Mouse (Mus musculus) embryonic fibroblast, embryonic 13.5 days (primary cell): Measurements from ENCODE around the gene Elane.

Experiments
- CTCF ChIP-seq: IDR thresholded peaks from 2 replicates; pipeline ENCODE4 v1.5.1; 2011; ENCODE audit warnings: mild to moderate bottlenecking, control low read depth, low read length, moderate library complexity, borderline replicate concordance; ENCODE audit not compliant: insufficient read depth
- POLR2A ChIP-seq: IDR thresholded peaks from 2 replicates; pipeline ENCODE4 v1.6.1; 2011; ENCODE audit warnings: low read depth, mild to moderate bottlenecking, control low read depth, low read length, moderate library complexity

- TF ChIP-seq CTCF: no peak
- TF ChIP-seq POLR2A: no peak
These were observed 33.3 kb downstream of the Elane start for GRCm38 (mm10) chr10:79919251-79919849.
